Mouse (Mus musculus) forebrain, embryonic 10.5 days (tissue): ENCODE measurements around the gene Adora1. TPM values are rescaled to one million over a fixed set of nuclear protein-coding genes. Genes with fewer than 3 reads are reported as not detected.

Experiments
- DNase-seq: peaks from one replicate; pipeline ENCODE4 v3.0.0-alpha.2; 2017; ENCODE audit warnings: low spot score; ENCODE audit errors: extremely low spot score
- H3K27ac ChIP-seq: fragments of 300-500 bp; sonication (generic); 2 replicates; pipeline ENCODE4 v1.5.1; 2016; ENCODE audit warnings: mild to moderate bottlenecking
- H3K27me3 ChIP-seq: fragments of 300-500 bp; sonication (generic); 2 replicates; pipeline ENCODE4 v1.6.1; 2016; ENCODE audit warnings: mild to moderate bottlenecking; ENCODE audit not compliant: poor library complexity, severe bottlenecking
- H3K36me3 ChIP-seq: fragments of 300-500 bp; sonication (generic); replicated peaks from 2 replicates; pipeline ENCODE4 v1.6.1; 2016; ENCODE audit warnings: mild to moderate bottlenecking, moderate library complexity
- H3K4me1 ChIP-seq: fragments of 300-500 bp; sonication (generic); 2 replicates; pipeline ENCODE4 v1.6.1; 2016
- H3K4me3 ChIP-seq: fragments of 300-500 bp; sonication (generic); 2 replicates; pipeline ENCODE4 v1.5.1; 2016; ENCODE audit warnings: mild to moderate bottlenecking, moderate library complexity
- H3K9me3 ChIP-seq: fragments of 300-500 bp; sonication (generic); 2 replicates; pipeline ENCODE4 v1.6.1; 2016; ENCODE audit warnings: mild to moderate bottlenecking, moderate library complexity
- WGBS: fragments of 180-500 bp; shearing (Covaris S2); methylation state at CpG from one replicate; pipeline ENCODE4 v1.1.7; 2016; 5-methylcytosine and 5-hydroxymethylcytosine counted together
- polyA plus RNA-seq: library from polyadenylated mRNA; unstranded; fragments of >200 nt; fragmentation: Nextera tagmentation; extraction: Ambion mirVana; gene quantifications from 2 replicates; pipeline ENCODE4 v1.2.1, GENCODE M21; 2016

The Adora1 gene
- polyA plus RNA-seq, 1 experiment from 2014 or later: 0.14 TPM

DNA sequence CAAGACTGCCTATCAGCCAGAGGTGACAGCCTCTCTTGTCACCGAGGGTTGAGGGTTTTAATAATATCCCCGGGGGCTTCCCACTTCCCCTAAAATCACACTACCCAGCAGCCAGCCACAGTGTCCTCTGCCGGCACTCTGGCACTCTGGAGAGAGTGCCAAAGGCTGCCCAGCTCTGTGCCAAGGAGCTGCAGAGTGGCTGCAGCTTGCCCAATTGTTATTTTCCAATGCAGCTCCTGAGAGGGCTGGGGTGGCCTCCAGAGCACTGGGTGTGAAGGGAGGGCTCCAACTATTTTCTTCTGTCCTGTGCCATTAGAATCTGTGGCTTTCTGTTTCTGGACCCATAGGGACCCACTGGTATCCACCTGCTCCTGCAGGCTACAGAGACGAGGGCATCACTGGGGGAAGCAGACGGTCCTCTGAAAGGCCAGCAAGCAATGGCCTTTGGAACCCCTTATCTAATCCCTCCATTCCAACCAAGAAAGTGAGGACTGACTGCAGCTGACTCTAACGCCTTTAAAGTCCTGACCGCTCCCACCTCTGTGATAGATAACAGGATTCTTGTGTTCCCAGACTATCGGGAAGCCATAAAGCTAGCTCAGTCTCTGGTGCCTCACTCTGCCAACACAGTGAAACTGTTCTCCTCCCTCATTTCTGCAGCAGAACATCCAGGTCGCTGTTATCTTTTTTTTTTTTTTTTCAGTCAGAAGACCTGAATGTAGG is 29.8 kb downstream of the Adora1 start:
- H3K27ac ChIP-seq: peak overlapping the region; percentile 30; the same call in 1 of the 2 replicates

DNA sequence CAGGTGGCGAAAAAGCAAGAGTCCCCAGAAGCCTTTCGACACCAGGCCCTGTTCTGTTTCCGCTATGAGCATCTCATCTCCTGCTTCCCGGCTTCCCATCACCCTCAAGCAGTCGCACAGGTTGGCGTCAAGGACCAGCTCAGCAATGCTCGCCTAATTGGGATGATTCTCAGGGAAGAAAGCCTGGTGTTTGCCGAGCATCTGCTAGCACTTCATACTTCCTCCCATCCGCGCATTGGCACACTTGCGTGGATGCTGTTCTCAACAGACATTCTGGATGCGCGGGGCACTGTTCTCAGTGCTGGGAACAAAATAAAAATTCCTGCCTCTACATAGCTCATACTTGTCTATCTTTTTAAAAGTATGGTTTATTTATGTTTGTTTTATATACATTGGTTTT is 31.0 kb downstream of the Adora1 start:
- Histone ChIP-seq H3K9me3 (no peaks in the 10 kb centered on the region), H3K27me3 (peaks cover 20% of the 10 kb centered on the region), H3K4me1 (peaks cover 10% of the 10 kb centered on the region), H3K4me3 (no peak overlapping the region), H3K27ac (no peak overlapping the region), H3K36me3 (no peaks in the 10 kb centered on the region)
- 89% methylated on average over 13 of the region's 13 CpGs for WGBS
- DNase-seq: no peak

More for the DNA sequence above, 29.8 kb downstream of the Adora1 start:
- 67% methylated on average over 9 of the region's 9 CpGs for WGBS
- no peaks in the 10 kb centered on the region for H3K36me3 ChIP-seq
- H3K4me1 ChIP-seq: peaks cover 16% of the 10 kb centered on the region
- no peak overlapping the region for H3K4me3 ChIP-seq
- peaks cover 32% of the 10 kb centered on the region for H3K27me3 ChIP-seq
- DNase-seq: no peak
- H3K9me3 ChIP-seq: no peaks in the 10 kb centered on the region

DNA sequence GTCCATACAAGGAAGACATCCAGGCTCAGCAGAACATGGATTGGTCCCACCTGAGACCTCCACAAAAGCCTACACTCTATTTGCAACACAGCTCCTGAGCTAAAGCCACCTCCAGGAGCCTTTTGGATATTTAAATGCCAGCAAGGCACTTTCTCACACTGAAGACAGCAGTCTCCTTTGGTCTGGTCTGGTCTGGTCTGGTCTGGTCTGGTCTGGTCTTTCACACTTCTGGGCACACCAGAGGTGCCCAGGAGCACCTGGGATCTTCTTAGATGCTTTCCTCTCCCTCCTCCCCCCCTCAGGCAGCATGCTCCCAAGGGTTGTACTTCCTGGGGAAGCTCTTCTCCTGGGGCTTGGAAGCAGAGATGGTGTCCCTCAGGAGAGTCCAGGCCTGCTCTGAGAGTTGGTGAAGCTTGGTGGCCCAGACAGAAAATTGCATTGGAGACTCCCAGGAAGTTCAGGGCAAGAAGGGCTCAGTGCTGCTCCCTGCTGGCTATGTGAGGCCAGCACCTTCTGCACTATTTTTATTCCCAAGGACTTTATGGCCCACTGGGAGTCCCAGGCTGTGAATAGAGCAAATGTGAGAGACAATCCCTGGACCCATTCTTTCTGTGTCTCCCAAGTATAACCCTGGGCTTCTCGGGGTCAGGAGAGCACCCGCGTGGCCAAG is 33.3 kb downstream of the Adora1 start:
- H3K9me3 ChIP-seq: no peaks in the 10 kb centered on the region
- no peak overlapping the region for H3K4me3 ChIP-seq
- WGBS: 36% methylated on average over 3 of the region's 3 CpGs
- H3K36me3 ChIP-seq: no peaks in the 10 kb centered on the region
- peaks cover 14% of the 10 kb centered on the region for H3K4me1 ChIP-seq
- no peak overlapping the region for H3K27ac ChIP-seq
- peaks cover 4% of the 10 kb centered on the region for H3K27me3 ChIP-seq
- no peak for DNase-seq

DNA sequence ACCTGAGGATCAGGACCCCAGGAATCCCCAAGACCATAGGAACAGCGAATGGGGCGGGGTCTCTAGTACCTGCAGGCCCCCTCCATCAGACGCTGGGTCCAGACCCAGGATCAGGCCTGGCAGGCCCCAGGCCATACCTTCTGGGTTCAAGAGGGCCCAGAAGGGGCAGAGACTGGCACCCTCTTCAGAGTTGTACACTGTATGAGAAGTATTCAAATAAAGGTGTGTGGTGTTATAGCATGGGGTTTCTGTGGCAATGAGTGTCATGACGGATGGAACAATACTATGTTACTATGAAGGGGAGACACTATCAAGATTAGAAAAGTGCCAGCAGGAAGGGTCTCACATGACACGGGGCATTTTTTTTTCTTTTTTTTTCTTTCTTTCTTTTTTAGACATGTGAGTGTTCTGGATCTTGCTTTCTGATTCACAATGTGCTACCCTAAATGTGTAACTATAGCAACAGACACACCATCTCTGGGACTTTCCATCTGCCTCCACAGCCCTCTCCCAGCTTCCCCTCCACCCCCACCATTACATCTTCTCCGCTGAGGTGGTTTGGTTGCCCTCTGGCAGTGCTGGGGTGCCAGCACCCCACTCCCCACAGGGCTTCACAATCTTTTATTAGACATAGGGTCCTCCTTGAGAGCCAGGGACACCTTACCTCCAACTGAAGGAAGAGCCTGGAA is 34.1 kb downstream of the Adora1 start:
- H3K36me3 ChIP-seq: no peaks in the 10 kb centered on the region
- 90% methylated on average over 6 of the region's 6 CpGs for WGBS

DNA sequence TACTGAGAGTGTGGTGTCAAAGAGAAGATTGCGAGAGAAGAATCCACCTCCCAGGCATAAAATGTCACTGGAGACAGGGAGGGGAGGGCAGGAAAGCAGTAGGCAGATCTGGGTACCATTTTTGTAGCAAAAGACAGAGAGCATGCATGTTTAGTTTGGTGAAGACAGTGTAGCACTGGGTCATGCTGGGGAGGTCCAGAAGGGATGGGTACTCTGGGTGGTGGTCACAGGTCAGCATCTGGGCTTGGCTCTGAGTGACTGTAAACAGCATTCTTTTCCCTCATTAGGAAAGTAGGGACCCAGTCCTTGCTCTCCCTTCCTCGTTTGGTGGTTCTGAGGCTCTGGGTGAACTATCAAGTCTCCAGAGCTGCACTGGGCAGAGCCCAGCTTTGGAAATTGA is 34.8 kb downstream of the Adora1 start:
- Histone ChIP-seq H3K27ac (no peak overlapping the region), H3K27me3 (no peaks in the 10 kb centered on the region; the same call in 1 of the 2 replicates), H3K4me3 (no peak overlapping the region), H3K36me3 (no peaks in the 10 kb centered on the region), H3K9me3 (no peaks in the 10 kb centered on the region), H3K4me1 (peaks cover 16% of the 10 kb centered on the region)
- no peak for DNase-seq
- WGBS: 74% methylated on average over 2 of the region's 2 CpGs

More for the DNA sequence above, 34.1 kb downstream of the Adora1 start:
- Histone ChIP-seq H3K9me3 (no peaks in the 10 kb centered on the region), H3K27ac (no peak overlapping the region), H3K4me1 (peaks cover 12% of the 10 kb centered on the region), H3K4me3 (no peak overlapping the region), H3K27me3 (no peaks in the 10 kb centered on the region; the same call in 1 of the 2 replicates)
- DNase-seq: no peak

DNA sequence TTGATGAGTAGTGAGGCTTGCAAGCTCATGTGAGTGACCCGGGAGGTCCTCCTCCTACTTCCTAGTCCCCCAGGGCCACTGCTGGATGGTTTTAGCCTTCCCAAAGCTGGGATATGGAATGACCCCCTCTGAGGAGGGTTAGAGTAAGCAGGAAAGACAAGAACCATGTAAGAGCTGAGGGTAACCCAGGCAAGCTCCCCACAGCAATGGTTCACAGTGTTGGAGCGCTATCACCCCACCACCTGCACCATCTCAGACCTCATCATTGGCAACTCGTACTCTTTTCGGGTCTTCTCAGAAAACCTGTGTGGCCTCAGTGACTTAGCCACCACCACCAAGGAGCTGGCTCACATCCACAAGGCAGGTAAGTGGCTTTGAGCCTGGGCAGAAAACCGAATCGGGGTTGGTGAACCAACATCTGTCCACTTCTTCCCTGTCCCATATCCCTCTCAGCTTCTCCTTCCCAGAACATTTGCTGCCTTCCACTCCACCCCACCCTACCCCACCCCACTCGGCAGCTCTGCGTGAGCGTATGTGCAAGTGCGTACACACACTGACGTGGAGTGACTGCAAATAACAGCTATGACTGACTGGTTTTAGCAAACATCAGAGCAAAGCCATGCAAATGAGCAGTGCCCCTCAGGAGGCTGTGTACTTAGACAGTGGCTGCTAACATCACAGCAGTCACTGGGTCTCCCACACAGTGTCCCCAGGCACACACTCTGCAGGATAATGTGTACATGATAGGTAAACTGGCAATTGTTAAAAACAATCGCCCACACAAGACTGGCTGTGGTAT is 36.8 kb downstream of the Adora1 start:
- Histone ChIP-seq H3K27ac (no peak overlapping the region), H3K4me1 (peaks cover 37% of the 10 kb centered on the region), H3K4me3 (no peak overlapping the region), H3K9me3 (no peaks in the 10 kb centered on the region), H3K27me3 (no peaks in the 10 kb centered on the region; the same call in 1 of the 2 replicates), H3K36me3 (no peaks in the 10 kb centered on the region)
- 92% methylated on average over 12 of the region's 12 CpGs for WGBS
- no peak for DNase-seq

DNA sequence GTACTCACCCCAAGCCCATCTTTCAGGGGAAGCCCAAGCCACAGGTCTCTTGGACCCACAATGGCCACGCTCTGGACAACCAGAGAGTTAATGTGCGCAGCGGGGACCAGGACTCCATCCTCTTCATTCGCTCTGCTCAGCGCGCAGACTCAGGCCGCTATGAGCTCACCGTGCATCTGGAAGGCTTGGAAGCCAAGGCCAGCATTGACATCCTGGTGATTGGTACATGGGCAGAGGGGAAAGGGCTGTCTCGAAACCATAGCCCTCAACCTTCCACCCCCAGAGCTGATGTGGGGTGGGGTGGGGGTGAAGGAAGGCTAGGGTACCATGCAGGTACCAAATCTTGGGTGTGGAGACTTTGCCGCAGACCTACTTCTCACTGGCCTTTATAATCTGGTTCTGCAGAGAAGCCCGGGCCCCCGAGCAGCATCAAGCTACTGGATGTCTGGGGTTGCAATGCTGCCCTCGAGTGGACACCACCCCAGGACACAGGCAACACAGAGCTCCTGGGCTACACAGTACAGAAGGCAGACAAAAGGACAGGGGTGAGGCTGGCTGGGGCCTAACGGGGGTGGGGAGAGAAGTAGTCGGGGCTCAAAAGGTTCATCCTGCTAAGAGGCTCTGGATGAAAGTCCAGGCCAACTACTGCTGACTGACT is 37.8 kb downstream of the Adora1 start:
- no peak for DNase-seq
- Histone ChIP-seq H3K4me1 (peaks cover 47% of the 10 kb centered on the region), H3K4me3 (no peak overlapping the region), H3K27ac (no peak overlapping the region), H3K9me3 (no peaks in the 10 kb centered on the region), H3K27me3 (no peaks in the 10 kb centered on the region; the same call in 1 of the 2 replicates), H3K36me3 (no peaks in the 10 kb centered on the region)
- WGBS: 79% methylated on average over 15 of the region's 15 CpGs

DNA sequence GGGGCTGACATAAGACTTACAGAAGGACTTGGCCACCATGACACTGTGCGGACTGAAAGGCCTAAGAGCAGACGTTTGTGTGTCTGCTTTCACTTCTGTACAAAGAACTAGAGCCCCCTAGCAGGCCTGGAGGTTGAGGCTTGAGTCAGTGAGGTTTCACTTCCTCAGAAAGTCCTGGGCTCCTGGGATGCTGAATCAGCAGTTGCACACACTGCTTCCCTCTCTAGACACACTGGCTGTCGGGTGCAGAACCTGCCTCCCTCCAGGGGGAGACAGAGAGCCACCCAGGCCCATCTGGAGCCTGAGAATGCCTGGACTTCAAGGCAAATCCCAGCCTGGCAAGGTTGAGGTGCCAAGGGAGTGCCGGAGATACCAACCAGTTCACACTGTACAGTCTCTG is 38.8 kb downstream of the Adora1 start:
- H3K4me3 ChIP-seq: no peak overlapping the region
- H3K27me3 ChIP-seq: no peaks in the 10 kb centered on the region; the same call in 1 of the 2 replicates
- H3K9me3 ChIP-seq: no peaks in the 10 kb centered on the region
- H3K27ac ChIP-seq: peak overlapping the region; percentile 42; the same call in 1 of the 2 replicates
- H3K4me1 ChIP-seq: peaks cover 47% of the 10 kb centered on the region
- 67% methylated on average over 4 of the region's 4 CpGs for WGBS
- no peak for DNase-seq
- H3K36me3 ChIP-seq: no peaks in the 10 kb centered on the region

DNA sequence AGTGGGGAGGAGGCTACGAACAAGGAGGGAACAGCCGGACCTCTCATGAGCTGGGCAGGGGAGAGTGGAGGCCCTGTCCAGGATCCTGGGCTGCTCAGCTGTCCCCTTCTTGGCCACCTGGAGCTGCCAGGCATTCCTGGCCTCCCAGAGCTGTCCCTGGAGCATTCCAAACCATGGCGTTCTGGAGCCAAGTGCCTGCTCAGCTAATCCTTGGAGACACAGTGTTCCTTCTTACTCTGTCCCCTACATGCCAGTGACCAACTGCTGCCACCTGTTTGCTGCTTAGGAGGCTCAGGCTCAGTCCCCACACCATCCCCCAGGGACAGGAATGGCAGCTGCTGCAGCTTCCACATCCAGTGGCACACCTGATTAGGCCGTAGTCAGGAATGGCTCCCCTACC is 39.3 kb downstream of the Adora1 start:
- H3K27ac ChIP-seq: peak overlapping the region; percentile 42; the same call in 1 of the 2 replicates
- no peaks in the 10 kb centered on the region for H3K9me3 ChIP-seq
- no peak overlapping the region for H3K4me3 ChIP-seq
- 65% methylated on average over 4 of the region's 4 CpGs for WGBS
- DNase-seq: no peak
- H3K36me3 ChIP-seq: no peaks in the 10 kb centered on the region
- no peaks in the 10 kb centered on the region; the same call in 1 of the 2 replicates for H3K27me3 ChIP-seq
- H3K4me1 ChIP-seq: peaks cover 47% of the 10 kb centered on the region

DNA sequence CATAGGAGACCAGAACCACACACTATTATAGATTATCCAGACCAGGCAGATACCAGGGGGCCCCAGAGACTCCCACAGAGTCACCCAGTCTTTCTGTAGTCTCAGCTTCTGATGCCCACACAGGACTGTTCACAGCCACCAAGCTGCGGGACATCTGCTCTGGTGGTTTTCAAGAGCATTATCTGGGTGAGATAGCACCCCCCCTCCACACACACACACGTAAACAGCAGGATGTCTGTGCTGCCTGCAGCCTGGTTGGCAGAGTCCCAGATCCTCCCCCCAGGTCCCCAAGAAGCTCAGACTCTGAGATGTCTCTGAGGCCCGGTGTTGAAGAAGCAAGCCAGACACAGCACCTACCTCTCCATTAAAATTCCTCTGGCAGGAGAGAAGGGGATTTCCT is 39.7 kb downstream of the Adora1 start:
- H3K4me1 ChIP-seq: peaks cover 47% of the 10 kb centered on the region
- H3K4me3 ChIP-seq: no peak overlapping the region
- DNase-seq: no peak
- H3K27me3 ChIP-seq: no peaks in the 10 kb centered on the region; the same call in 1 of the 2 replicates
- H3K36me3 ChIP-seq: no peaks in the 10 kb centered on the region
- 81% methylated on average over 3 of the region's 3 CpGs for WGBS
- no peaks in the 10 kb centered on the region for H3K9me3 ChIP-seq
- H3K27ac ChIP-seq: peak overlapping the region; percentile 42; the same call in 1 of the 2 replicates

DNA sequence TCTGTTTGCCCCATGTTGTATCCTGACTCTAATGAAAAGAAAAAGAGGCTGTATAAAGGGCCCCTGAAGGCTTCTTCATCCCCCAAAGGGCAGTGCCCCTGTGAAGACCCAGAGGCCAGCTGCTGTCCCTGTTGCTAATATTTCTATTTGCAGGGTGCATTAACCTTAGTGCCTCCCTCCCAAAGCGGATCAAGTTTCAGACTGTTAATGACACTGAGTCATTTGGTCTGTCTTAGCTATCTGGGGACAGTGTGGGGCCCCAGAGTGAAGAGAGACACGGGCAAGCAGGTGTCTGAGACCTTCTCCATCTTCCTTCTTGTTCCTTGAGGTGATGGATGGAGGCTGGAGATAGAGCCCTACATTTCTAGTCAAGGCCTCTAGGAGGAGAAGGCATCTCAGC is 40.1 kb downstream of the Adora1 start:
- Histone ChIP-seq H3K36me3 (no peaks in the 10 kb centered on the region), H3K27me3 (no peaks in the 10 kb centered on the region; the same call in 1 of the 2 replicates), H3K27ac (0 out of 2 replicates have a peak overlapping the region, but pooled peaks have one; percentile 53), H3K4me3 (no peak overlapping the region), H3K9me3 (no peaks in the 10 kb centered on the region), H3K4me1 (peaks cover 47% of the 10 kb centered on the region)
- no peak for DNase-seq
- WGBS: 65% methylated on average over 2 of the region's 2 CpGs
